Mouse (Mus musculus) MEL (cell line): ENCODE results near the gene Rxra.

Experiments used
- CTCF ChIP-seq, 3 experiments: IDR thresholded peaks in 2 of 3; conservative IDR thresholded peaks in 1 of 3; 2 replicates each; pipeline ENCODE4 v1.5.1; 2011 to 2012; ENCODE audit warnings: low read length in 3 of 3, low read depth in 2 of 3, mild to moderate bottlenecking in 2 of 3, improper control_type of control experiment in 1 of 3, inconsistent platforms in 1 of 3, mixed read lengths in 1 of 3, moderate library complexity in 1 of 3; ENCODE audit not compliant: control insufficient read depth in 1 of 3, insufficient read depth in 1 of 3, poor library complexity in 1 of 3, severe bottlenecking in 1 of 3
- KAT2A ChIP-seq: conservative IDR thresholded peaks from 2 replicates; pipeline ENCODE4 v1.6.1; 2012; ENCODE audit warnings: low read depth, low read length, improper control_type of control experiment, inconsistent platforms
- POLR2A ChIP-seq, 2 experiments: IDR thresholded peaks; 2 replicates each; pipeline ENCODE4 v1.6.1; 2011 to 2012; ENCODE audit warnings: low read length in 2 of 2, mild to moderate bottlenecking in 2 of 2, control low read depth in 1 of 2, improper control_type of control experiment in 1 of 2, low read depth in 1 of 2, moderate library complexity in 1 of 2; ENCODE audit not compliant: control insufficient read depth in 1 of 2, insufficient read depth in 1 of 2, poor library complexity in 1 of 2
- RCOR1 ChIP-seq: IDR thresholded peaks from 2 replicates; pipeline ENCODE4 v1.6.1; 2012; ENCODE audit warnings: low read depth, mild to moderate bottlenecking, inconsistent platforms, low read length, improper control_type of control experiment
- ZKSCAN1 ChIP-seq: IDR thresholded peaks from 2 replicates; pipeline ENCODE4 v1.6.1; 2012; ENCODE audit warnings: low read depth, mild to moderate bottlenecking, inconsistent platforms, low read length, improper control_type of control experiment, moderate library complexity

DNA sequence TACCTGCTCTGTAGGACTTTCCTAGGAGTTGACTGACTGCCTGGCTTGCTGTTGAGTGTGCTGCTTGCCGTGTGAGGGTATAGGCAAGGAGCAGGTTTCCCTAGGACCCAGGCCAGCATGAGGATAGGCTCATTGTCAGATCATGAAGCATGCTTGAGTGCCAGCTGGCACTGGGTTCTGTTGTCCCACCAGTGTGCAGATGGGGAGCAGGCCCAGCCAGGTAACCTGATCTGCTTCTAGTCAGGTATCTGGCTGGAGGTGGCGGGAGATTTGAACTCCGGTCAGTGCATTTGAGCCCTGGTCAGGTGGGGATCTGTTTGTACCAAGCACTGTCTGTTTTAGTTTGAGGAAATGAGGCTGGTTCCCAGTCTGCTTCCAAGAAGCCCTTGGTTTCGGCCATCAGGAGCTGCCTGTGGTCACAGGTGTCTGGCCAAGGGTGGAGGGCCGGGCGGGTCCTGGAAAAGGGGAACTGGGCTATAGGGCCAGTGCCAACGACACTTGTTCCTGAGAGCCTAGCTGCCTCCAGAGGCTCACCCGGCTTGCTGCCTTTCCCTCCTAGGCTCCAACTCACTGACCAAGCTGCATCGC is 48.6 kb downstream of the Rxra start:
- TF ChIP-seq POLR2A (IDR thresholded peaks at IDR 0.05; ENCODE audit: control insufficient read depth in 1 of 2, insufficient read depth in 1 of 2, low read depth in 1 of 2, low read length in 2 of 2, poor library complexity in 1 of 2) = no peak
- TF ChIP-seq CTCF (IDR thresholded peaks at IDR 0.05 in 2 of 3, conservative IDR thresholded peaks at IDR 0.05 in 1 of 3; ENCODE audit: control insufficient read depth in 1 of 3, insufficient read depth in 1 of 3, low read depth in 2 of 3, low read length in 3 of 3, poor library complexity in 1 of 3, severe bottlenecking in 1 of 3) = no peak
- no peak for TF ChIP-seq KAT2A
- TF ChIP-seq RCOR1 = no peak
- TF ChIP-seq ZKSCAN1 = no peak
